Mouse (Mus musculus): ENCODE measurements at regions not wholly inside any gene's neighbourhood (a gene's known extent, or its start where the extent isn't known, plus 50 kb on each side); places are given as distances from the start of the nearest gene placed in this dataset.

DNA sequence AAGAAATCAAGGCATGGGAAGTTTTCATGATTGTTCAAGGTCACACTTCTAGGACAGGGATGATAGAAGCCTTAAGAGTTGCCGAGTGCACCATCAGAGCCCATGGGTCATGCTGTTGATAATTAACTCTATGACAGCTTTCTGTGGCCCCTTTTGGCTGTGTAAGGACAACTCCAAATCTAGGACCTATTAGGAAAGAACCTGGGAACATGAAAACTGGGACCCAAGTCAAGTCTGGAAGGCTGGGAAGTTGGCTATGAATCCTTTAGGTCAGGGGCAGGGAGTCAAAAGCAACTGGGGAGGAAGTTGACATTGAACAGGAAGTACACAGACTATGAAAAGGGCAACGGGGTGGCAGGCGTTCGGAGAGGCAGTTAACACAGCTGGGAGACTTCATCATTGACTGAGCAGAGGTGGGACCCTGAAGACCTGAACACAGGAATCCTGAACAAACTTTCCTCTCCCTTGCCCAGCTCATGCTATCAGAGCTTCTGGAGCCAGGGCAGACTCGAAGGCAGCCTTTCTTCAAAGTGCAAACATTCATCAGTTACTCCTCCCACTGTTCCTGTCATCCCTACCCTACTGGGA, 98.1 kb upstream of the Zfand5 start:
- no peak for TF ChIP-seq CTCF (IDR thresholded peaks at IDR 0.05; ENCODE audit: borderline replicate concordance, insufficient read depth, low read depth, low read length)
- no peak for TF ChIP-seq POLR2A (IDR thresholded peaks at IDR 0.05; ENCODE audit: borderline replicate concordance, insufficient read depth, low read length)

Data from cerebellum, adult 2 months (tissue).